Mouse (Mus musculus) brain, embryonic 14.5 days (tissue): ENCODE data around the gene Gp1ba.
A peak's percentile ranks its signal among the peaks of the same experiment; 100 is the strongest.

ENCODE experiments used
- CTCF ChIP-seq: fragments of 200-500 bp; IDR thresholded peaks from 2 replicates; pipeline ENCODE4 v1.5.1; 2012; ENCODE audit warnings: inconsistent platforms, mild to moderate bottlenecking, moderate library complexity, borderline replicate concordance; ENCODE audit not compliant: insufficient read depth, insufficient read length; ENCODE audit errors: extremely low read depth
- POLR2A ChIP-seq: fragments of 200-500 bp; IDR thresholded peaks from 2 replicates; pipeline ENCODE4 v1.6.1; 2012; ENCODE audit warnings: mild to moderate bottlenecking, inconsistent platforms, borderline replicate concordance; ENCODE audit not compliant: poor library complexity, insufficient read depth, insufficient read length, severe bottlenecking; ENCODE audit errors: extremely low read depth

- TF ChIP-seq CTCF (0 out of 2 replicates have a peak, but pooled peaks have one; percentile 4), POLR2A (no peak)
Measured at GRCm38 (mm10) chr11:70615074-70615473, 23.8 kb upstream of the Gp1ba start.
